Mouse (Mus musculus): ENCODE measurements around the gene Ovol2.

The Ovol2 gene

DNA sequence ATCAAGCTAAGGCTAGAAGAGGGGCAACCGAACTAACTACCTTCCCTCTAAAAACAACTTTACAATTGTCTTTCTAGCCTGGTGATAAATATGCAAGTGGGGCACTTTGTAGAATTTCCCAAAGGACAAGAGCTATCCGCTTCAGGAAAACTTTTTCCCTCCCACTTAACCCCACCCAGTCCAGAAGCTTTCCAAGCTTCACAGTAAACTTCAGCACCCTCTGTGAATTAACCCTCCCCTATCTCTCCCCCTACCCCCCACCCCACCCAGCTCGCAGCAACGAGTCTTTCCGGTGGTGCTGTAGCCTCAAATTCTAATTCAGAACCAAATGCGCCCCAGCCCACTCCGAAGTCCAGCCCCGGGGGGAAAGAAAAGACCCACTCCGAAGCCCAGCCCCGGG lies 2.5 kb downstream of the Ovol2 start:
- in situ Hi-C loops (cut with MboI, MseI) = loop anchor here (25.0 kb wide), 1 partner anchor 833 kb away; the partner anchor contains the start of gene Slc24a3

DNA sequence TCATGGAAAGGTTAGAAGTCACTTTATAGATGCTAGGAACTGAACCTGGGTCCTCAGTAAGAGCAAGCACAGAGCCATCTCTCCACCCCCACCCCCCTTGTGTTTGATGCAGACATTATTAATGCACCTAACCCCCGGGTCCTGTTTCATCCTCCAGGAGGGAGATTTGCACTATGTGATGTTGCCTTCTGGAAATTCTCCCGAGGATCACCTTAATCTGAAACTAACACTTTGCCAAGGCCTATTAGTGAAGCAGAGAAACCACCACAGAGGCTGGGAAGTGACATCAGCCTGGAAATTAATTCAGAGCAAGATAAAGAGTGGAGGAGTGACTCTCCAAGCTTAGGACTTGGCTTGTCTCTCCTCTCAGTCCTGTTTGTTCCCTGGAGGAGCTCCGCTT lies 7.7 kb downstream of the Ovol2 start:
- in situ Hi-C loops (cut with MboI, MseI) = no loop called here

DNA sequence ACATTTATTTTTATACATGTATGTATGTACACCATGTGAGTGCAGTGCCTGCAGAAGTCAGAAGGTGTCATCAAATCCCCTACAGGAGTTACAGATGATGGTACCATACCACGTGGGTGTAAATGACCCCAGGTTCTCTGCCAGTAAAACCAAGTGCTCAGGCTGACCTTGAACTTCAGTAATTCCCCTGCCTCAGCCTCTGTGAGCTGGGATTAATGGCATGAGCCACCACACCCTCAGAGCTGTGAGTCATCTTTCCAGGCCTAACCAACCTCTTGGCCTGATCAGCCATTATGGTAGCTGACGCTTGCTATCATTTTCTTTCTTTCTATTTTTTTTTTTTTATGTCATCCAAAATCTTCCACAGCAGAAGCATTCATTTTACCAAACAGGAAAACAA lies 20.6 kb downstream of the Ovol2 start:
- in situ Hi-C loops (cut with MboI, MseI) = no loop called here

DNA sequence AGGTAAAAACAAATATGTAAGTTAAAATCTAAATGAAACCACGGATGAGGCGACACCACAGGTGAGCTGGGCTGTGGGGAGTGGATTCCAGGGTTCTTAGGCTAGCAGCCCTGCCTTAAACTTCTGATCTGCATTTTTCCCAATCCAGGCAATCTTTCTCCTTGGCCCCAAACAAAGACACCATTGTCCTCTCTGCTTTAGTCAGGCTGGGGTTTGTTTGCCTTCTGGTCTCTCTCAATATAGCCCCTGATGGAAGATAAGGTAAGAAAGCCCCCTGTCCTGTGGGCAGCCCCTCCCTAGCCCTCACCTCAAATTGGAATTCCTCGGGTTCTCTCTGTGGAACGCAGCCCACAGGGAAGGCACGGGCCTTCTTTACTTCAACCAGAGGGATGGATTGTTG lies 21.7 kb downstream of the Ovol2 start:
- in situ Hi-C loops (cut with MboI, MseI) = no loop called here

DNA sequence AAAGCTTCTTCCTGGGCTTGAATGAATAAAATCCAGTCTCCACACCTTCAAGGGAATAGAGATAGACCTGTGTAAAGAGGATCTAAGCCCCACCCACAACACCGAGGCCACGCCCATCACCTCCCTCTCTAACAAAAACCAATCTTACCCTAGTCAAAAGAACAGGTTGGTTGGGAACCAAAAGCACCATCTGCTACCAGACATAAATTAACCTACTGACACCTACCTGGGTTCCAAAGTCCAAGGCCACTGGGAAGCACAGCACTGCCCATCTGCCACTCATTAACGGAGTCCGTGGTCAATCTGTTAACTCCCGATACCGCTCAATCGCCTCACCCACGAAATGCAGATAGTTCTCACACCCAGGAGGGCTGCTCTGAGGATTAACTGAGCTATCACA lies 23.4 kb downstream of the Ovol2 start:
- in situ Hi-C loops (cut with MboI, MseI) = no loop called here

DNA sequence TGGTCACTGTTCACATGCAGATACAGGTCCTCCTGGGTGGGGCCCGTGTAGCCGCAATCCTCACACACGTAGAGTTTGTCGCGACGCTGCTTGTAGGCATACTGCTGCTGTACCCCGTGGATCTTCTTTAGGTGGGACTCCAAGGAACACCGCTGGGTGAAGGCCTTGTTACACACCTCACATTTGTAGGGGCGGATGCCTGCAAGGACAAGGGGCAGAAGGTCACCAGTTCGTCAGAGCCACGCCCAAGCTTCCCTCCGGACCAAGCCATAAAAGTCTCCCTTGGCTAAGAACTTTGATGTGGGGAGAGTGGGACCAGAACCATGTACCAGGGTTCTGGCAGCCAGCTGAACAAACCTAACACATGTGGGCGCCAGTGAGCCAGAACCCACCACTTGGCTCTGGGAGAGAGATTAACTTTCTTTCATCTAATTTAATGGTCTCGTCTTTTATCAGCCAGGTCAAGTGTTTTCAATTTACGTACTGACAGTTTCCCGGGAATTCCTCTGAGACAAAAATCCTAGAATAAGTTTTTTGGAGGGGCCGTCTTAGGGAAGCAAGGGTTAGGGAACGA lies 26.1 kb downstream of the Ovol2 start:
- in situ Hi-C loops (cut with MboI, MseI) = no loop called here

DNA sequence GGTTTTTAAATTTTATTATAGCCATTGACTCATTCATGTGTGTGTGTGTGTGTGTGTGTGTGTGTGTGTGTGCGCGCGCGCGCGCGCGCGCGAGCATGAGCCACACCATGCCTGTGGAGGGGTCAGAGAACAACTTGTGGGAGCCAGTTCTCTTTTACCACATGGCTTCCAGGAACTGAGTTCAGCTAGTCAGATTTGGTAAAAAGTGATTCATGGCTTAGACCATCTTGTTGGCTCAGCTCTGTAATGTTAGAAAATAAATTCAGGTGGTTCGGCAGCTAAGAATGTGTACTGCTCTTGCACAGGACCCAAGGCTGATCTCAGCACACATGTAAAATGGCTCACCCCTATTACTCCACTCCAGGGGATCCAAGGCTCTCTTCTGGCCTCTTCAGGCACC lies 30.8 kb downstream of the Ovol2 start:
- in situ Hi-C loops (cut with MboI, MseI) = no loop called here

DNA sequence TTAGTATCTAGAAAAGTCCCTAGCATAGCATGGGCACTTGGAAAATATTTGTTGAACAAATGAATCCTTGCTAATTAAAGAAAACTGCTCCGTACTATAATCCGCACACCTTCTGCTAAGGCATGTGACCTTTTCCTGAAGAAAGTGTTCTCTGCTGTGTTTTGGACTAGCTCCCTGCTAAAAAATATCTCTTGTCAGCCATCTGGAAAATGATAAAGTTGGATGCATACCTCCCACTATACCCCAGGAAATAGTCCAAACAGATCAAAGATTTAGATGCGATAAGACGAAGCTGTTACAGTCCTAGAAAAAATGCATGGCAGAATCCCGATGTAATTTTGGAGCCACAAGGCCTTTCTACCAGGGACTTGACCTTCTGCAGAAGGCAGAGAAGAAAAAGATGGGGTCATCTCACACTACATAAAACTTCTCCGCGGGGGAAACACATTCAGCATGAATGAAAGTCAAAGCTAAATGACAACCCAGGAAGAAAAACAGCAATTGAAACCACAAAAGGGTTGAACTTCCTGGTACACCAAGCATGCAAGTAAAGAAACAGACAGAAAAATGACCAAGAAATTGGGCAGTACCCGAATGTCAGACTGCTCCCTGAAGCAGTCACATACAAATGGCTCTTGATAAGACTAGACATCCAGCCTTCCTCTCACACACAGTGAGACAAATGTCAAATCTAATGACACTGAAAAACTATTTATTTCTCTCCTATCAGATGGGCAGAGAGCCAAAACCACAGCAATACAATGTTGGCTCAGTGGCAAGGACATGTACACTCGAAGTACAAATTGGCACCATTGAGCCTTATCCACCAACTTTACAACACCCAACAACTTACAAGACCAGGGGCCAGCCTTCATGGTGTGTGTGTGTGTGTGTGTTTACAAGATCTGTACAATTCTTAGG lies 31.9 kb downstream of the Ovol2 start:
- in situ Hi-C loops (cut with MboI, MseI) = no loop called here

DNA sequence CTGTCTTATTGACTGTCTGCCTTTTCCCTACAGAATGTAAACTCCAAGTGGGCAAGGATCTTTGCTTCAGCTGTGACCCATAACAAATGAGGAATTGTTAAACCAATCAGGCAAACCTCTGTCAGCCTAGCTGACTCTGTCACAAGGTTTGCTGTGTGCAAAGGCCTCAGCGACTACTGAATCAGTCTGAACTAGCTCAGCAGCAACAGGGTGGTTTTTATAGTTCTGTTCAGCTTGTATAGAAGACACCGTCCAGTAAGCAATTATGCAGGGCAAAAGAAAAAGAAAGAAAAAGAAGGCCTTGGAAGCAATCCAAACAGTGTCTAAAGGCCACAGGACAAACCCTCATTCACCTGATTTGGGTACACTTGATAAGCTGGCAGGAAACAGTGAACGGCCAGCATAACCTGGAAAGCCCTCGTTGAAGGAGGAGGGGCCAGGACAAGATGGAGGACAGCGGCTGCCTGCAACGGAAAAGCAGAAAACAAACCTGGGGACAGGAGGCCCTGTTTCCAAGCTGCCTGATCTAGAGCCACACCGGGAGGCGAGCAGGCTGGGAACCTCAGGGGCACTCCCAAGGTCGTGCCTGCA lies 36.7 kb downstream of the Ovol2 start:
- in situ Hi-C loops (cut with MboI, MseI) = no loop called here

DNA sequence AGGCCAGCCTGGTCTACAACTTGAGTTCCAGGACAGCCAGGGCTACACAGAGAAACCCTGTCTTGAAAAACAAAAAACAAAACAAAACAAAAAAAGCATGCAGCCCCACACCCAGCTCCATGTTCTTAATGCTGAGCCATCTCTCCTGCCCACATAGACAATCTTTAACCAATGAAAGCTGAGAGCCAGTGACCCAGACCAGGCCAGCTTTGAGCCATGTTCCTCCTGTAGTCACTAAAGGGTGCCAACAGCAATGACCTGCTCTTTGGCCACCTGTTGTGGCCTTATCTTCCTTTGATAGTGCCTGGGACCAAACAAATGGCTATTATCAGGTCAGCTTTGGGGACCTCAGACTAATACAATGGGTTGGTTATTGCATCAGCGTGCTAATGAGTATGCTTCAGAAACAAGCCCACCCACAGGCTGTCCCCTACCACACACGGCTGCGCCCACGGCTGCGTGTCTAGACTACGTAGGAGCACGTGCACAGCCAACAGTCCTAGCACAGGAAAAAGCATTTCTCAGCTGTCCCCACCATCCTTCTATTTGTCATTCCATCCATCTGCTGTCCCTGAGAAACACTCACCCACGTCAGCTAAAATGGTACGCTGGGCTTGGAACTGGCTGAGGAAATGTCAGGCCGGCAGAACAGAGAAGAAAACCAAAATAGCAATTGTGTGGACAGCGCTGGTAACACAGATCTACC lies 40.2 kb downstream of the Ovol2 start:
- in situ Hi-C loops (cut with MboI, MseI) = no loop called here

DNA sequence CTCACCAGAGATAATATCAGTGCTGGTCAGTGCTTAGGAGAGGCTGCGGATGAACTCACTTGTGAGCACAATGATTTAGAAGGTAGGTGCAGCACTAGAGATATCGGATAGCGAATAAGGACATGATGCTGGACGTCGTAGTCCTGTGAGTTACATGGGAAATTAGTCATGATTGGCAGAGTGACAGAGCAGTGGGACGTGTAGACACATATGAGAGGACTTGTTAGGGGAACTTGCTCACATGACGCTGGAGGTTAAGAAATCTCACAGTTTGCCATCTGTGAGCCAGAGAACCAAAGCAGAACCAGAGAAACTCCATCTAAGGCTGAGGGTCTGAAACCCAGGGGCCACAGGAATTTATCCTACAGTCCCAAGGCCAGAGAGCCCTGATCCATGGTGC lies 41.6 kb downstream of the Ovol2 start:
- in situ Hi-C loops (cut with MboI, MseI) = no loop called here

DNA sequence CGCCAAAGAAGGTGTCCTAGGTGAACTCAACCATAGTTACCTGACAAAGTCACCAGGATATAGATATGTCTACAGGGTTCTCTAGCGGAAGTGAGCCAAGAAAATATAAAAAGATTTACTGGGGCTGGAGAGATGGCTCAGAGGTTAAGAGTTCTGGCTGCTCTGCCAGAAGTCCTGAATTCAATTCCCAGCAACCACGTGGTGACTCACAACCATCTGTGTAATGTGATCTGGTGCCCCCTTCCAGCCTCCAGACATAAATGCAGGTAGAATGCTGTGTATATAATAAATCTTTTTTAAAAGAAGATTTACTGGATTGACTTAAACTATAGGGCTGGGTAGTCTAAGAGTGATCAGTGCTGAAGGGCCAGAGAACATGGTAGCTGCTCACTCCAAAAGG lies 50.5 kb downstream of the Ovol2 start:
- in situ Hi-C loops (cut with MboI, MseI) = no loop called here

DNA sequence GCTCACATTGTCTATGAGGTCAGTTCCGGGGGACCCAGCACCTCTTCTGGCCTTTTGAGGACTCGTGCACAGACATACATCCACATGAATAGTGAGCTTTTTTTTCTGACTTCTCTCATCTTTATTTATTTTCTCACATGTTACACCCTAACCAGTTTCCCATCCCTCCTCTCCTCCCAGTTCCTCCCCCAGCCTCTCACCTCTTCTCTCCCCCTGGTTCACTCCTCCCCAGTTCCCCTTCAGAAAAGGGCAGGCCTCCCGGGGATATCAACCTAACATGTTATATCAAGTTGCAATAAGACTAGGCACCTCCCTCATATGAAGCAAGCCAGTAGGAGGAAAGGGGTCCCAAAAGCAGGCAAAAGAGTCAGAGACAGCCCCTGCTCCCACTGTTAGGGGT lies 51.4 kb downstream of the Ovol2 start:
- in situ Hi-C loops (cut with MboI, MseI) = no loop called here

DNA sequence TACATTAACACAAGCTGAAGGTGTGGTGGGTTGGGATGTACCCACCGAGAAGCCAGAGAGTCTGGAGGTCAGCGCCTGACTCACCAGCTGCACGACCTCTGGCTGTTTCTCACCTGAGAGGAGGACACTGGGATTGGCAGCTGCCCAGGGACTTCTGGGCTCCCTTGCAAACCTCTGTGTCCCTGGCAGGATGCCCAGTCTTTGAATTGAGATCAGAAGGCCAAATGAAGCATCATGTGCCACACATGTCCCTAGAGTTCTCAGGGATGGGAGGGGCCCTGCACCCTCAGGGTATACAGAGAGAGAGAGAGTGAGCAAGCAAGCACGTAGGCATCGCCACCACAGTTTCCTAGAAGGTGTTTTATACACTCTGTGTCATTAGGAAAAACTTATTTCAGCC lies 52.2 kb downstream of the Ovol2 start:
- in situ Hi-C loops (cut with MboI, MseI) = no loop called here

DNA sequence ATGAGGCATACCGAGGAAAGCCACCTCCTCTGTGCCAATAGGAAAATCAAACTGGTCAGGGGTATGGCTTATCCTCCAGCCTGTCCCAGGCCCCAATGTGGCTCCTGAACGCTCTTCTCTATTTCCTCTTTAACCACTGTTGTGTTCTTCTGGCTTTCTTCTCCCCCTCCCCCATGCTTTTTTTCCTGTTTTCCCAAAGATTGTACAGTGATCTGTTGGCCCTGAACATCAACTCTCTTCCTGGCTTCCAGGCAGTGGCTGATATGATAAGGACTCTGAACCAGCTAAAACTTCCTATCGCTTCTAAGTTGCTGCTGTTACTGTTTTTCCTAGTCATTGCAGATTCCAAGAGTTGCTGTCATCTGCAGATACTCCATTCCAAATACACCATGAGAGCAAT lies 55.1 kb downstream of the Ovol2 start:
- in situ Hi-C loops (cut with MboI, MseI) = no loop called here

DNA sequence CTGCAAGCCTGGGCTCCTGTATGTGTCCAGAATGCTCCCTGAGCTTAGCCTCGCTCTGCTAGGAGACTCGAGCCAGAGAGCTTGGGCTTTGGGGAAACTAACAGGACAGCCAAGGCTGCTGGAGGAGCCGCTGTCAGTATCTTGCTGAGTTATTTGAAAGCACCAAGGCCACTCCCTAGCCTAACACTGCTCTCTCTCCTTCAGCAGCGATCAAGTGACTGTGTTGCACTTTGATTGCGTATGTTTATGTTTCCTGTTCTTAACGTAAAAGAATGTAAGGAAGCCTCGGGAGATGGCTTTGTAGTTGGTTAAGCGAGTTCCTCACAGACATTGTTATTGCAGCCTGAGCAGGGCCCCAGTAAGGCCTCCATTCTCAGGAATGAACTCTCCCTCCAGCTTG lies 57.2 kb downstream of the Ovol2 start:
- in situ Hi-C loops (cut with MboI, MseI) = loop anchor here (25.0 kb wide), 1 partner anchor 288 kb away; the partner anchor contains the start of genes Rbbp9 and Sec23b

DNA sequence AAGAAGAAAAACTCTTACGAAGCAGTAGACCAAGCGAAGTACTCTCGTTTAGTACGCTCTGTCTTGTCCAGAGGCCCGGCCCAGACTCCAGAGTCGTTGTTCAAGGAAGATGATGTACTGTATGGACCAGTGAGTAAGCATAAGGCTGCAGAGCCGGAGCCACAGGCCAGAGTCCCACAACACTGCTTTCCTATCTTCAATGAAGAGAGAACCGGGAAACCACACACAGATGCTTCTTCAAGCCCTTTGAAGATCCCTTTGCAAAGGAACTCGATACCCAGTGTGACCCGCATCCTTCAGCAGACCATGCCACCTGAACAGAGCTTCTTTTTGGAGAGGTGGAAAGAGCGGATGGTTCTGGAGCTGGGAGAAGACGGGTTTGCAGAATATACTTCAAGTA lies 59.9 kb downstream of the Ovol2 start:
- in situ Hi-C loops (cut with MboI, MseI) = loop anchor here (25.0 kb wide), 1 partner anchor 290 kb away; the partner anchor contains the start of genes Rbbp9 and Sec23b

DNA sequence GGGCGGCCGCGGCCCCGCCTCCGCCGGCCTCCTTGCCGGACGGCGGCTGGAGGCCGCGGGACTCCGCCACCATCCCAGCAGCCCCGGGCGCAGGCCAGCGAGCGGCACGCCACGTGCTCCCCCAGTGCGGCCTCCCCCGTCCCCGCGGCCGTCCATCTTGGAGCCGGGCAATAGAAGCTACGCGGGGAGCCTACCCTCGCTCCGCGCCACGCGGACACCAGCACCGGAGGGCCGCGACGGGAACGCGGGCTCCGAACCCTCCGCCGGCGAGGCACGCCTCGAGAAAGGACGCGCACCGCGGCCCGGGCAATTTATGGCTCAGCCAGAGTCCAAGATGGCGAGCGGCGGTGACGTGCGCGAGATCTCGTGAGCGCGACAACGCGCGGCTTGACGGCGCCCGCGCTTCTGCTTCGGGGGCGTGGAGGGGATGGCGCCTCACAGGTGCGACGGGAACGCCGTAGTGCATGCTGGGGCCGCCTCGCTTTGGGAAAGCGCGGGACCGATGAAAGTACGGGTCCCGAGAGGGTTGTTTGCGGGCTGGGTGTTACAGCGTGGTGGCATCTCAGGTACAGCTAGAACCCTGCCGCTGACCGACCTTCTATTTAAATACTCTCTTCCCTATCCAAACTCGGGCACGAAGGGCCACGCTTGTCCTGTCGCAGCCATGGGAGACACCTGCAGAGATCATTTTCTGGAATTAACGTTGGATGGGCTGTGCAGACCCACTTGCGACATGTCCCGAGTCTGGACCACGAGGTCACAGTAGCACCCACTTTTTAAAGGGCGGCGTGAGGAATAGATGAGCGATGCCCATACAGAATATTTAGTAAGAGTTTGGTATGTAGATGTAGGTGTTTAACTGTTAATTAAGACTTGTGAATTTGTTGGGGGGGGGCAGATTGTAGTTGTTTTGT lies 61.2 kb downstream of the Ovol2 start, which contains the start of the genes Mgme1 and Snx5:
TSS of gene Mgme1 (plus strand) at position 157 of the 914 bp plus-strand sequence.
TSS of gene Snx5 (minus strand) at position 400 of the 914 bp plus-strand sequence.
- in situ Hi-C loops (cut with MboI, MseI) = loop anchor here (25.0 kb wide), 1 partner anchor 292 kb away; the partner anchor contains the start of genes Rbbp9 and Sec23b

DNA sequence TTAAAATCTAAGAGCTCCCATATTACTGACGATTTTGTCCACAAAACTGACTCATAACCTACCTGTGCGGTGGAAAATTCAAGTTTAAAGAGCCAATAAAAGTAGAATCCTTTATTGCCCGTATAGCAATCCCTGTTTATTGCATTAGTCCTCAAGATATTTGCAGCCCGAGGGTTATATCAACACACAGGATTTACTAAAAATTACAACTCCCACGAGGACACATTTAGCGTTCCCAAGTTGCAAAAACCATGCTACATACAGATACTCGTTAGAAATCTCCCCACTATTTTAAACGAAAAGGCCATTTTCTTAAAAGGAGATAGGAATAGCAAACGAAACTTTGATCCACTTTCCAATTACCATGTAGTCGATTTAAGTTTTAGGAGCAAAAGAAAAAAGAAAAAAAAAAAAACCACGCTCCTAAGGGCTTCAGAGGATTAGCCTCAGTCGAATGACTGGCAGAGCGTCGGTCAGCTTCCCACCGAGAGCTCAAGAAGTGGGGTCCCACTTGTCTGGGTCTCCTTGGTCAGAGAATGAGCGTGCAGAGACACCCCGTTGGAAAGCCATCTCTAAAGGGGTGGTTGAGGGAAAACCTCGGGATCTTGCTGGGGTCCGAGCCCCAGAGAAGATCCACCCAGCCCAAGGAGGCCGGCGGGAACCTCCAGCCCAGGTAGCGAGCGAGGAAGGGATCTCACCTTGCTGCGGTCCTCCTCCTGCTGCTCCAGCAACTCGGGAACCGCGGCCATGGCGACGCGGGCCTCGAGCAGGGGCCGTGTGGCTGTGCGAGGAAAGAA lies 62.1 kb downstream of the Ovol2 start:
- in situ Hi-C loops (cut with MboI, MseI) = loop anchor here (25.0 kb wide), 1 partner anchor 292 kb away; the partner anchor contains the start of genes Rbbp9 and Sec23b

DNA sequence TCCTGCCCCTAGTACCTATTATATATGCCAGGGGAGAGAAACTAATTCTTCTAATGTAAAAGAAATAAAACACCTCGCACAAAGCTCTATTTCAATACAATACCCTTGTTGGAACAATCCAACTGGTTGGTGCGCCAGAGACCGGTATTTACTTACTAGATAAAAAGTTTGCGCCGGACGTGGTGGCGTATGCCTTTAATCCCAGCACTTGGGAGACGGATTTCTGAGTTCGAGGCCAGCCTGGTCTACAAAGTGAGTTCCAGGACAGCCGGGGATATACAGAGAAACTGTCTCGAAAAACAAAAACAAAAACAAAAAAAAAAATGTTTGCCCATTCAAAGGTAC lies 62.7 kb downstream of the Ovol2 start:
- in situ Hi-C loops (cut with MboI, MseI) = loop anchor here (25.0 kb wide), 1 partner anchor 293 kb away; the partner anchor contains the start of genes Rbbp9 and Sec23b
